Mouse (Mus musculus): Measurements from ENCODE around the gene Apol10a.
"Not testable (repeated sequence)": the region's sequence is repeated elsewhere in the genome, so short reads cannot be mapped to it uniquely, and the experiment has no call there.

Apol10a gene

GRCm38 (mm10) chr15:77476693-77477092 lies at the start of gene Apol10a:
Gene Apol10a (plus strand): TSS chr15:77477047.
- not testable (repeated sequence) for DNase-seq

DNA sequence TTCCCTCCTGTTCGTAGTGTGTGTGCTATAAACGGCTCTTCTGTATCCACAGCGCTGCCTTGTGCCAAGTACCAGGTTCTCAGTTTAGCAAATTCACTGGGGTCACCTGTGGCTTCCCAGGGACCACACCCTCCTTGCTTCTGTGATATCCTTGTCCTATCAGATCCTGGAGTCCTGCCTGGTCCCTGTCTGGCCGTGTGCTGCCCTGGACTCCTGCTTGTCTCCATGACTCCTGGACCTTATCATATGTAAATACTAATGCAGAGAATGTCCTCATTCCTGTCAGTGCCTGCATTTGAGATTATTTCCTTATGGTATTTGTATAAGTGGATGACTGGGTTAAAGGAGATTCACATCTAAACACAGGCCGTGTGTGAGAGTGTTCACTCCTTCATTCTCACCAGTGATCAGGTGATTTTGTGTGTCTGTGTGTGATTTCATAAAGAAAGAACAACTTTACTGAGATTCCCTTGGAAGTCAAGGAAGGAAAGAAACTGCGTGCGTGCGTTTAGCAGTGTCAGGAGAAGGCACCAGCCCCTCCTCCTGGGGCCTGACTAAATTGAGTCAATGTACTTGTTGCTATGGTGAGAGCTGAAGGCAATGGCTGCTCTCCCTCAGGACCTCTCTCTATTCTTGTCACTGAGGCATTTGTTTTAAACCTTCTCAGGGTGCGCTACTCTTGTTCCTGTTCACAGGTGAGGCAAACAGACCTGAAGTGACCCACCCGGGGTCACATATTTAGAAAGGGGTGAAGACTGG lies 48.0 kb upstream of the Apol10a start:
- not testable (repeated sequence) for DNase-seq

- not testable (repeated sequence) for DNase-seq
These were observed 32.1 kb upstream of the Apol10a start for GRCm38 (mm10) chr15:77444746-77445145.

- DNase-seq = not testable (repeated sequence)
These were observed 31.2 kb upstream of the Apol10a start for GRCm38 (mm10) chr15:77445668-77446067.

- DNase-seq = not testable (repeated sequence)
These were observed 29.5 kb upstream of the Apol10a start, which contains the start of gene Apol7b for GRCm38 (mm10) chr15:77447392-77447791. Gene Apol7b (minus strand): TSS chr15:77447492.

- DNase-seq = peak; percentile 2 to 21
These were observed 26.9 kb upstream of the Apol10a start for GRCm38 (mm10) chr15:77449927-77450326.

GRCm38 (mm10) chr15:77474699-77475390 lies 2.0 kb upstream of the Apol10a start:
- not testable (repeated sequence) for DNase-seq

DNA sequence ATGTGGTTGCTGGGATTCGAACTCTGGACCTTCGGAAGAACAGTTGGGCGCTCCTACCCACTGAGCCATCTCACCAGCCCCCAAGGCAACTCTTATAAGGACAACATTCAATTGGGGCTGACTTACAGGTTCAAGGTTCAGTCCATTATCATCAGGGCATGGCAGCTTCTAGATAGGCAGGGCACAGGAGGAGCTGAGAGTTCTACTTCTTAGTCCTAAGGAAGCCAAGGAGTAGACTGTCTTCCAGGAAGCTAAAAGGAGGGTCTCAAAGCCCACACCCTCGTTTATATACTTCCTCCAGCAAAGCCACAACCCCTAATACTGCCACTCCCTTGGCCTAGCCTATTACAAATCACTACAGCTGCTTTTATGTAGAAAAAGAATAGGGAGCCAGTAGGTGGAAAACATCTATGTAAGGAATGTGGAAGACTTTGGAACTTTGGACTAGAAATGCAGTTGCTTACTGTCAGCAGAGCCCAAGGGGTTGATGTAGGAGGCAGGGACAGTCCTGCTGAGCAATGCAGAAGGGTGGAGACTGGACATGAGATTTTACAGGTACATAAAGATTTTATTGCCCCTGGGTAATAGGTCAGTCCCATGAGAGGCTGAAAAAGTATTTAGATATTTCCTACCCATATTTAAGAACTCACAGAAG lies 5.4 kb downstream of the Apol10a start:
- DNase-seq = peak in 1 of 2 experiments; percentile 13

DNA sequence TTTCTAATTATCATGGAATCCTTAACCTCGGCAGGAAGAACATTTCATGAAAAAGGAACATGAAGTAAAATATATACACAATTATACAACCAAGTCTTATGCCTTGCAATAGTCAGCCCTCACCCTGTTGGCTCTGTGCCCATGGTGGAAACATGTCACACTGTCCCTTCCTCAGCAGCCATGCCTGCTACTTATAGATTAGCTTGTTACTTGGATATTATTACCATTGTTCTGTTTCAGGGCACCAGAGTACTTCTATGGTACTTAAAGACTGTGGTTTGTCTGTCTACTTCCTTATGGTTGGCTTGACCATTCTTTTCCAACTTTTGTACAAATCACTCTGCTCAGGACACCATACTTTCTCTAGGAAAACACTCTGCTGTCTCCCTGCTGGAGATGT lies 16.3 kb downstream of the Apol10a start:
- DNase-seq = not testable (repeated sequence)

GRCm38 (mm10) chr15:77494694-77495093 lies 17.8 kb downstream of the Apol10a start:
- DNase-seq = not testable (repeated sequence)

- DNase-seq = not testable (repeated sequence)
These were observed 31.1 kb downstream of the Apol10a start, which contains the start of gene Apol11a for GRCm38 (mm10) chr15:77507966-77508365. Gene Apol11a (plus strand): TSS chr15:77508271.

GRCm38 (mm10) chr15:77520596-77520995 lies 43.7 kb downstream of the Apol10a start:
- not testable (repeated sequence) for DNase-seq

DNA sequence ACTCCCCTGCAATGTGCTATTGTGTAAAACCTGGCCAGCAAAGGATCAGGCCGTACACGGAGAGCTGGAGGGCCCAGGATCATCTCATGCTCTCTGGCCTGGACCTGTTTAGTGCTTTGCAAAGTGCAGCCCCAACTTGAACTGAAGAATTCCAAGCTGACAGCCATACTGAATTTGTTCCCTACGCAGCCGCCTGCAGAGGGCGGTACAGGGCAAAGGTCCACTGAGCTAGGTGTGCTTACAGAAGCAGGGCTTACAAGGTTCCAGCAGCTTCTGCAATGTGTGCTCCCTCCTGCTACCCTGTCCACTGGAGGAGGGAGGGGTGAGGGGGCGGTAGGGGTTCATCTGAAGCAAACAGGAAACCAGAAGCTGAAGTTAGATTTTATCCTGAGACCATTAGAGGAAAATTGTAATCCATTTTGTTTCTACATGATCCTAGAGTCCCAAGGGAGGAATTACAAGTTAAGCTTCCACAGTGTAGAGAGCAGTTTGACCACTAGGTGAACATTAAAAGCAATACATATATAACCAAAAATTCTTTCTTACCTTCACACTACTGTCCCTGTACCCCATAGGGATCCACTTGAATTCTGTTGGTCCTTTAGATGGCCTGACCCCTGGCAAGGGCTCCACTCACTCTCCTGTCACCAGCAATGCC lies 46.5 kb downstream of the Apol10a start:
- peak; percentile 83 to 87 for DNase-seq

- no peak for DNase-seq
These were observed 56.4 kb downstream of the Apol10a start, which contains the start of gene Apol7c for GRCm38 (mm10) chr15:77533216-77533615. Gene Apol7c (minus strand): TSS chr15:77533316.

- DNase-seq = not testable (repeated sequence)
These were observed 62.4 kb downstream of the Apol10a start for GRCm38 (mm10) chr15:77539221-77539620.

Data from kidney, postnatal 4 days (tissue).